Mouse (Mus musculus): ENCODE results near the gene Omp. TPM values are rescaled to one million over a fixed set of nuclear protein-coding genes. Genes with fewer than 3 reads are reported as not detected.

The Omp gene
- total RNA-seq, 2 experiments from 2014 or later, result 0.57 to 0.79 TPM

DNA sequence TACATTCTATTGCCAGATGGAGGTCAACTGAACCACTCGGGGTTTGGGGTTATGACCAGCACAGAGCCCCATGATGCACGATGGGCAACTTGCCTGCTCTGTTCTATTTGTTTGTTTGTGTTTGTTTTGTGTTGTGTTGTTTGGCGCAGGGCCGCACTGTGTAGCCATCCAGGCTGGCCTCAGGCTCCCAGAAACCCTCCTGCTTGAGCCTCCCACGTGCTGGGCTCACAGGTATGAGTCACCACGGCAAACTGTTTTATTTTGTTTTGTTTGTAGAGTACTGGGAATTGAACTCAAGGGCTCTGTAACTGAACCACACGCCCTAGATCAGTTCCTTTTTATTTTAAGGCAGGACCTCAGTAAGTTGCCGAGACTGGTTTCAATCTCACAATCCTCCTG, 1.1 kb upstream of the Omp start:
- DNase-seq (ENCODE audit: low spot score in 2 of 2), result no peak
- intact Hi-C loops (cut with DNase I), result no loop called here

DNA sequence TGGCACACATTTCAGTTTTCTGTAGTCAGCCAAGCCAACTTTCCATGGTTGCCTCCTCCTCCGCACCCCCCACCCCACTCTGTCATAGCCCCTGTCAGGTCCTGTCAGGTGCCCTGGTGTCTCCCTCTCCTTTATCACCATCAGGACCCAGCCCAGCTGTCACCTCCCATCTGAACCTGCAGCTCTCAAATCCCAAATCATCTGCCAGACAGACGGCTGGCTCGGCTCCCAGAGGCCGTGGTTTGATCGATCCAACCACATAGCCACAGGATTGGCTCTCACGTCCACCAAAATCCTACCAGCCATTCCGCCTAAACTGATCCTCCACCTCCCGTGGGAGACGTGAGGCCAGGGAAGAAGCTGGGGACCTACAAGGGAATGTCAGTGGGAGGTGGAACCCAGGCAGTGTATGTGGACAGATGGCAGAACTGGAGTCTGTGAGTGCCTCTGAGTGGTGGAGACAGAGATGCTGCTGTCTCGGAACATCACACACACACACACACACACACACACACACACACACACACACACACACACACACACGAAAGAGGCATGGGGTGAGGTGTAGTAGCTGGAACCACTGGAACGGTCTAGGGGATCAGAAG, 642 bp upstream of the Omp start:
- intact Hi-C loops (cut with DNase I), result no loop called here
- DNase-seq (ENCODE audit: low spot score in 2 of 2), result no peak

DNA sequence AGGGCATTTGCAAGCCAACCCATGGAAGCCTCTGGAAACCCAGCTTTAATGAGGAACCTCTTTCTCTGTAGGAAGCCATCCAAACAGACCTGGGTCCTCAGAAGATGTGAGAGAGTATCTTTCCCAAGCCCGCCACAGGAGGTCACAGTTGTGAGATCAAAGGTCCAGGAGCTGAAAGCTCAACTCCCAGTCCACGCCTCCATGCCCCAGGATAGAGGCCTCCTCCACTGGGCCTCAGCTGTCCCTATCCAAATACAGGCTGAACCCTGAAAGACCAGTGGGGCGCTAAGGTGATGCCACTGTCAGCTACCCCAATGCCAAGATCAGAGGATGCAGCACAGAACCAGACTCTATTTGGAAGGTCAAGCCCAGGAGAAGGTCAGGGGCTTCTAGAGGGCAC, 2.7 kb downstream of the Omp start:
- no peak for DNase-seq (ENCODE audit: low spot score in 2 of 2)
- intact Hi-C loops (cut with DNase I), result no loop called here

DNA sequence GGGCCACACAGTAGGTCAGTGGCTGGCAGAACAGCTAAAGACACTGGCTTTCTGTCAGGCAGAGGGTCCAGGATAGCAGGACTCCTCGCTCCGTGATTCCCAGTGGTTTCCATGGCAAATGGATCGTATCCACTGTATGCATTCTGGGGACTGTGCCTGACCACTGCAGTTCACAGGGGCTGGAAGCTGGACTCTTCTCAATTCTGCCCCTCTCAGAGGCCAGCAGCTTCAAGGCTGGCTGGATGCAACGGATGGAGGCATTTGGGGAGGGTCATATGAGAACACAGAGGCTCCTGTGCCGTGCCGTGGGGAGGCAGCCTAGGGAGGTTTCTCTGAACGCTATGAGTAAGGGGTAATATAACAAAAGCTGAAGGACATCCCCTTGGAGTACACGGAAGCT, 3.1 kb downstream of the Omp start:
- no peak for DNase-seq (ENCODE audit: low spot score in 2 of 2)
- intact Hi-C loops (cut with DNase I), result no loop called here

DNA sequence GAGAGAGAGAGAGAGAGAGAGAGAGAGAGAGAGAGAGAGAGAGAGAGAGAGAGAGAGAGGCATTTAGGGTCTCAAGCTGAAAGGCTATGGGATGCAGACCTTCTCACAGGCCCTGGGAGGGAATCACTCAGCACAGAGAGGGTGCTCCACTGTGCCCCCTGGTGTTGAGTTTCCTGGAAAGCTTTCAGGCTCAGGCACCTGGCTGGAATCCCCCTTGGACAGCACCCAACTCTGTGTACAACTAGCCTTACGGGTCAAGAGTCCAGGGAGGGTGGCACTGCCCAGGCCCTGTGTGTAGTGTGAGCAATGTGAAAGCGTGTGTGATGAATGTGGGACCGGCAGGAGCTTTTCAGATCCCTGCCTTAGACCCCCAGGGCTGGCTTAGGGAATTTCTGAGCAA, 4.1 kb downstream of the Omp start:
- no peak for DNase-seq (ENCODE audit: low spot score in 2 of 2)

DNA sequence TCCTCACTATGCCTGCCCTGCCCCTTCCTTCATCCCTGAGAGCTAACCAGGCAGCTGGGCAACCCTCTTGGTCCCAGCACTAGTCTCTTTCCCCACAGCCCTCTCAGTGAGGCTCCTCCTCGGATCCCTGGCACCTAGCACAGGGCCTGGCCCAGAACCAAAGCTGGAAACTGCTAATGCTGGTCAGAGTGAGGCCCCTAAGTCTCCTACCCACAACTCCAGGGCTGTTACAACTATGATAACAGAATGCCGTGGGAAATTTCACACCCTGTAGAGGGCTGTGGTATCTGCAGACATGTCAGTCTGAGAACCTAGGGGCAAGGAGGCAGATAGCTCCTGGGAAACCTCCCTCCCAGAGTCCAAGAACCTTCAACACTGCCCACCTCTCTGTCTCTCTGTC, 4.7 kb downstream of the Omp start:
- DNase-seq (ENCODE audit: low spot score in 2 of 2), result no peak
- intact Hi-C loops (cut with DNase I), result no loop called here

More for the DNA sequence above, 4.1 kb downstream of the Omp start:
- intact Hi-C loops (cut with DNase I), result no loop called here

DNA sequence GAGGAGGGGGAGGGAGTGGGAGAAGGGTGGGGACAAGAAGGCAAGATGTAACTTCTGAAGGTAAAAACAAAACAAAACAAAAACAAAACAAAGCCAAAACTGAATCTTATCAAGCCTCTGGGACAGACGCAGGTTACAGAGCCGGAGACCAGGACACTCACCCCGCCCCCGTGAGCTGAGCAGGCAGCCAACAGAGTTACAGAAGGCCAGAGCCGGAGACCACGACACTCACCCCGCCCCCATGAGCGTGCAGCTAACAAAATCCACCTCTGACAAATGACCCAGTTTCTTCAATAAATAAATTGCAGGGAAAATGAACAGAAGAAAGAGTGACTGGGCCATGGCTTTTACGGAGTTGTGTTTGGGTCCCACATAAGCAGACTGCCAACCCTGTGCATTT, 6.1 kb downstream of the Omp start:
- no peak for DNase-seq (ENCODE audit: low spot score in 2 of 2)
- intact Hi-C loops (cut with DNase I), result no loop called here

DNA sequence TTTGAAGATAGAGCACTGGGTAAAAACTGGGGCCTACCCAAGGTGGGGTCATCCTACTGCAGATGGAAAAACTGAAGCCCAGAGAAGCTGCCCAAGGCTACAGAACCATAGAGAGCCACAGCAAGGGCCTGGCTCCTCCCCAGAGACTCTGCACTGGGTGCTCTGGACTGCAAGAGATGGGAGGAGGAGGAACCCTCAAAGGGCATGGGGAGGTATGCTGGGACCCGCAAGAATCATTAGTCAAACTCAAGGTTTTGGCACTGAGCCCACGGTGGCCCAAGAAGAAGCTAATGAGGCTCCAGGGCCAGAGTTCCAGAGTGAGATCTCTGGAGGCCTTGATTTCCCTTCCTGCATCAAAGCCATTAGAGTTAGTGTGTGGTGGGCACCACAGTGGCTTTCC, 7.3 kb downstream of the Omp start:
- intact Hi-C loops (cut with DNase I), result no loop called here
- DNase-seq (ENCODE audit: low spot score in 2 of 2), result no peak

DNA sequence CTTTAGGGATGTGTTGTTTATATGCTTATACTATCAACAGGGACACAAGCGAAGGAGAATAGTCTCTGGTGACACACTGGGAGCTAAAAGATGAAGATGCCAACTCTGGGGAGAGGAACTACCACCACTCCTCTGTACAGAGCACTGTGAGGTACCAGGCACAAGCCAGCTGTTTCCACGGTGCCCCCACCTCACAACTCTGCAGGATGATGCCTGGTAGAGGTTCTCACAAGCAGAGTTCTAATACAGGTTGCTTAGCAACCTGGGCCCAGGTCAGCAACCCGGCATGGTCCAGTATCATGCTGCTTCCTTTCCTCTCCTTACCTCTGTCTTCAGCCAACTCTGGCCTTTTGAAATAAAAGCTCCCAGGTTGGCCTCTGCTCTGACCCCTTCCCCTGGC, 7.7 kb downstream of the Omp start:
- no peak for DNase-seq (ENCODE audit: low spot score in 2 of 2)
- intact Hi-C loops (cut with DNase I), result no loop called here

DNA sequence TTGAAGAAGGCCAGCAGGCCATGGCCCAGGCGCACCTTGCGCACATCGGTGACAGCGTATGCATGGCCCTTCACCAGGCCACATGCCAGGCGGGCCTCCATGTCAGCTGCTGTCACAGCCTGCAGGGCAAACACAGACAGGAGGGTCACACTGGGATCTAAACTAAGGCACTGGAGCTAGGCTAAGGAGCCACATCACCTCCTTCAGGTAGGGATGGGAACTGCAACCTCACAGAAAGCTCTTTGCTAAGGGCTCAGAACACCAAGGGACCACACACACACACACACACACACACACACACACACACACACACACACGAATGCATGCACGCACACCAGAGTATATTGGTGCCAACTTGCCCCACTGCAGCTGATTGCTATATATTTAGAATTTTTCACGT, 13.6 kb downstream of the Omp start:
- intact Hi-C loops (cut with DNase I), result no loop called here

DNA sequence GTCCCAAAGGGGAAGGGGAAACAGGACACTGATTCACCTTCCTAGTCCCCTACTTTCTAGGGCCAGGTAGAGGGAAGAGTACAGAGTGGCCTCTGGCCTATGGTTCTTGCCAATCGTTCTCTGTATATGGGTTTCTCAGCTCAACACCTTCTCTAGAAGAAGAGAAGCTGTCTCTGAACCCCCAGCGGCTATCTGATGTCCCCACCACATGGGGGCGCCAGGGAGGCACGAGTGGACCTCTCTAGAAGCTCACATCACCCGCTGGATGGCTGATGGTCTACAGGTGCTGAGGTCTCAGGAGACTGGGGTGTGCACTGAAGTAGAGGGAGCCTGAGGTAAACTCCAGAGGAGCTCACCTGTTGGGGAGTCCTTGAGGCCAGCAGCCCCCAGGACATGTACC, 19.8 kb downstream of the Omp start:
- intact Hi-C loops (cut with DNase I), result no loop called here
- DNase-seq (ENCODE audit: low spot score in 2 of 2), result no peak

More for the DNA sequence above, 13.6 kb downstream of the Omp start:
- DNase-seq (ENCODE audit: low spot score in 2 of 2), result no peak

DNA sequence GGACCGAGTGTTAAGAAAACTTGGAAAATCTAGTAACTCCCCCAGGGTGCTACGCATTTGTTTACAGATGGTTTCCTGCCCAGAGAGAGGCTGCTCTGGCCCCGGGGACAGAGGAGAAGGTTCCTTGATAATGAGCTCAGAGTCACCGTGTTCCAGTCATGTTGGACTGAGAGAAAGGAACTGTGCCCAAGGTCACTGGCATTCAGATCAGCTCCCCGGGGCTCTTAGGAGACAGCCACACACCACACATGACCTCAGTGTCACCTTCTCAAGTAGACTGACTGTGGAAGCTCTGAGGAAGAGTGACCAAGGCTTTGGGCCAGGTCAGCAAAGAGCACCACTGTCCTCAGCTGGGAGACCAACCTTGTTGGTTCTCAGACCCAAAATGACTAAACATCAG, 20.6 kb downstream of the Omp start:
- DNase-seq (ENCODE audit: low spot score in 2 of 2), result no peak

DNA sequence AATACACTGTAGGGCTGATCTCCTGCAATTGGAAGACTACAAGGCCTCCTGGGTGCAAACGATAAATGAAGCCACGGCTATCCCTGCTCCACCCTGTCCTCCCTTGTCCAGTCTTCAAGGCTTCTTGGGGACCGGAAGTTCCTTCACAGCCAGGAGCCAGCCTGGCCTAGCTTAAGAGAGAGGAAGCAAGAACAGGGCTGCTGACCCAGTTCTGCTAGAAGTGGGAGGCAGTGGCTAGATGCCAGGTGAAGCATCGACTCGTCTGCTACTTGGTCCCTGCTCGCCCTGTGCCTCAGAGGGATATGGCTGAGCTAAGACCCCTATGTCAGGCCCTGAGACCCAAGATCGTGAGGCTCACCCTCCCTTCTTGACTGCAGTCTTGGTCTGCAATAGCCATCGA, 23.6 kb downstream of the Omp start:
- intact Hi-C loops (cut with DNase I), result loop anchor here (2.0 kb wide), 1 partner anchor 373 kb away; no protein-coding TSS in a partner anchor
- DNase-seq (ENCODE audit: low spot score in 2 of 2), result no peak

More for the DNA sequence above, 20.6 kb downstream of the Omp start:
- intact Hi-C loops (cut with DNase I), result no loop called here

DNA sequence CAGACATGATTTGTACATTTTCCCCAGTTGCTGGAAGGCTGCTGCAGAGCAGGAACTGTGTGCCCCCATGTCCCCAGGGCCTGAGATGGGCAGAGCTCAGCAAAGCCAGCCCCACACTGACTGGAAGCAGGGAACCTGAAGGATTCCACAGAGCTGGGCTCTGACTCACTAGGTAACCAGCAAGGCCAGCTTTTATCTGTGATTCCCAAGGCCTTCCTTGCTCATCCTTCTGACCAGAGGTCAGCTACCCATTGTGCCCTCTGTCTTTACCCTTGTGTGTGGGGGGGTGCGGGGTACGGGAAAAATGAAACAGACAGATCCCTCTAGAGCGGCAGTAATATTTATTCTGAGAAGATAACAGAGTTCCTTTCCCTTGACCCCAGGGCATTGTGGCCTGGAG, 24.1 kb downstream of the Omp start:
- DNase-seq (ENCODE audit: low spot score in 2 of 2), result no peak
- intact Hi-C loops (cut with DNase I), result loop anchor here (2.0 kb wide), 1 partner anchor 372 kb away; no protein-coding TSS in a partner anchor

DNA sequence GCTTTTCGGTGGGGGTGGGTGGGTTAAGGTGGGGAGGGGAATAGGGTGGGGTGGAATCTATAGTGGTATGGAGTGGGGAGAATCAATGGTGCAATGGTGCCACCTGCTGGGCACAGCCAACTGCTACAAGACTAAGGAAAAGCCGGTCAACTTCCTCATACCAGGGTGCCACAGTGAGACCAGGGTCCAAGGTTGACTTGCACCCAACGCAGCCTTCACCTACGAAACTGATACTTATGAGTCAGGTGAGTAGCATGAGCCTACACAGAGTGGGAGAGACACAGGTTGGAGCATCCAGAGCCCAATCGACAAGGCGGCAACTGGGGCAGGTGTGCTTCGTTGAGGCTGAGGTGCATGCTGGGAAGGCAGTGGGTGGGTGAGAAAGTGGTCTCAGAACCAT, 25.0 kb downstream of the Omp start:
- intact Hi-C loops (cut with DNase I), result loop anchor here (1.0 to 2.0 kb wide), 2 partner anchors 49 to 372 kb away; no protein-coding TSS in a partner anchor
- DNase-seq (ENCODE audit: low spot score in 2 of 2), result peak; percentile 72 to 75

DNA sequence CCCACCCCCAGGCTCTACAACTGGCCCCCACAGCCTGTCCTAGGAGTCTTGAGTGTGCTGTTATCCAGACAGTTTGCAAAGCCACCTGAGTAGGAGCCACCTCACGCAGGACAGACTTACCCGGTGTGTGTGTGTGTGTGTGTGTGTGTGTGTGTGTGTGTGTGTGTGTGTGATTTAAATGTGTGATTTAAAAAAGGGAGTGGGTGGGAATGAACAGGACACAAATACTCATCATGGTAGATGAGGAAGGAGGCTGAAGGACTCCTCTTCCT, 25.4 kb downstream of the Omp start:
- intact Hi-C loops (cut with DNase I), result loop anchor here (1.0 to 2.0 kb wide), 2 partner anchors 49 to 371 kb away; no protein-coding TSS in a partner anchor
- no peak for DNase-seq (ENCODE audit: low spot score in 2 of 2)

DNA sequence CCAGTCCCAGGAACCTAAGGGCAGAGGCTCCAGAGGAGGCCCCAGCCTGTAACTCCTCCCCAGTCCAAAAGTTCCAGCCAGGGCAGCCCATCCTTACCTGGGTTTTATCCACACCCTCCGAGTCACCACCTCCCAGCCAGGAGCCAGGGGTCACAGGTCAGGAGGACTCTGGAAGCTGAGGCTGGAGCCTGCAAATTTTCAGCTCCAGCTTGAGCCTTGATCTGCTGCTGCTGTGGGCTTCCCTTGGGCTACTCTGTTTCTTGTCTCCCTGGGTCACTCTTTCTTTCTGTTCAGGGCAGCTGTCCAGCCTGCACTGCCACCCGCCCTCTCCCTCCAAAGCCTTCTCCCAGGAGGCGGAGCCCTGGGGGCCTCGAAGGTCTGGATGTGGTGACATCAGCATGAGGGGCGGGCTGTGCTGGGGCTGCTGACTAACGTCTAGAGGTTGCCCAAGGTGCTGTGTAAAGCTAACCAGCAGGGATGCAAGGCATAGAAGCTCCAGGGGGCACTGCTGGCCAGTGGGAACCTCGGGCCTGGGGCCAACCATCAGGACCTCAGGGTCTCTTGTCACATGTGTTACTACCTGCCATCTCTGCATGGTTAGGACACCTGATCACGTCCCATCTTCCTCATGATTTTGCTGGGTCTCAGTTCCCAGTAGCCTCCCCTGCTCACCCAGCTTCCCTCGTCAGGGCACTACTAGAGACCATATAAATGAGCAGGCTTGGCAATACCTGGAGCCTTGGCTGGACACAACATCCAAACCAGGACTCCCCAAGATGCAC, 25.9 kb downstream of the Omp start, which contains the start of gene Myo7a:
TSS of gene Myo7a (minus strand) at position 346 of the 782 bp plus-strand sequence.
- intact Hi-C loops (cut with DNase I), result no loop called here
- DNase-seq (ENCODE audit: low spot score in 2 of 2), result no peak

DNA sequence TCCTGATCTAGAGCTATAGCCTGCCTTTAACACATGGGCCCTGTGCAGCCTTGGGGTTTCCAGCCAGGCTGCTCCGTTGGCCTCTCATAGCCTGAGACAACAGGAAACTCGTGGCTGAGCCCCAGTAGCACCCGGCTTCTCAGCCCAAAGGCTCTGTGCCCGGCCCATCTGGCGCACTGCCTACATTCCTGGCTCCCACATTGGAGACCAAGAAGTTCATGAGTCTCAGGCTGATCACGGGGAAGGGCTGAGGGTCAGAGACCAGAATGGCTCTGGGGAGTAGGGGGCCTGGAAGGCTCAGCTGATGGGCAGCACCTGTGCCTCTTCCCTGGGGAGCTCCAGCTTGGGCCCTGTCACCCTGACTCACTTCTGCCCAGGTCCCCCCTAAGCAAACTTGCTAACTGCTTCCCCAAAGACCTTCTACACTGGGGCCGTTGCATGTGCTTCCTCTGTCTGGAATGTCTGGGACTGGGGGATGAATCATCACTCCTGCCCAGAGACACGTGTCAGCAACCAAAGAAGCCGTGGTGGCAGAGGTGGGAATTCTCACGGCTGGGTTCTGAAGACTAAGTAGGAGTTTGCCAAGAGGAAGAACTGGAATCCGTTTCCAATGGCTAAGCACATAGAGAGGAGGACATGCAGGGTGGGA, 28.2 kb downstream of the Omp start:
- intact Hi-C loops (cut with DNase I), result no loop called here
- DNase-seq (ENCODE audit: low spot score in 2 of 2), result no peak

DNA sequence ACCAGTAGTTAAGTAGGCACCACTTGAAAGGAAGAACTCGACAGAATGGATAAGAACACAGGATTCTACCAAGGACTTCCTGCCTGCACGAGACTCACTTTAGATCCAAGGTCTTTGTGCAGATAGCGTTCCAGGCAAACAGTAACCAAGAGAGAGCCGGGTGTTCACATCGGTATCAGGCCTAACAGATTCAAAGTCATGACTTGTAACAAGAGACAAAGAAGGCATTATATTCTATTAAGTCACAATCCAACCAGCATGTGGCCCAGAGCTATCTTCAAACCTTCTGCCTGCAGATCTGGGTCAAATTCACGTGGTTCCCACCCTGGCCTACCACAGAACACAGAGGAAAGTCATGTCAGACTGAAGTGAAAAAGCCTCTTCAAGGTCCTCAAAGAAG, 30.6 kb downstream of the Omp start:
- no peak for DNase-seq (ENCODE audit: low spot score in 2 of 2)
- intact Hi-C loops (cut with DNase I), result no loop called here

DNA sequence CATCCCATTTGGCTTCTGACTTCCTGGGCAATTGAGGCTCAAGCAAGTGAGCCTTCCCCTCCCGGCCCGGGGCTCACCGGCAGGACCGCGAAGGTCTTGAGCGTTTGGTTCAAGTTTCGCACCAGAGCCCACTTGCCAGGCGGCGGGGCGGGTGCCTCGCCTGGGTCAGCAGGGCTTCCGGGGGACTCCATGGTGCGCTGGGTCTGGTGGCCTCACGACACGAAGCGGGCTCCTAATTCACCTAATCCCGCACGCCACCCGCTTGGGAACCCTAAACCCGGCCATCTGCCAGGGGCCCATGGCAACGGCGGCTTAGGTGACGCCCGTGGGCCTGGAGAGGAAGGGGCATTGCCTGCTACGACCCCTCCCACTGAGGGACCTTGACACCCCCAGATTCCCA, 34.1 kb downstream of the Omp start:
- intact Hi-C loops (cut with DNase I), result no loop called here
- no peak for DNase-seq (ENCODE audit: low spot score in 2 of 2)

DNA sequence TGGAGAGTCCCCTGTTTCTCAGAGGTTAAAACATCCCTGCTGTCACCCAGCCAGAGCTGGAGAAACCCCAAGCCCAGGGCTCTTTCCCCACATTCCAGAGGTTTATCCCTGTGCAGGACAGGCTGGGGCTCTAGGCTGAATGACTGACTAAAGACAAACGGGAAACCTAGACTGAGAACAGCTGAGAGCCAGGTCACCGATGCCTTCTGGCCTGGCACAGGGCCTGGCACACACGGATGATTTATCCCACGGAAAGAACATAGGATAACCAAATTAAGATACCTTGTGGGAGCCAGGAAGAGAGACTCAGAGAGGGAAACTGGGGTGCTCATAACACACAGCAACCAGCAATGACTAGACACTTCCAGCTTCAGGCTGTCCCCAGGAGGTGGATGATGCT, 35.5 kb downstream of the Omp start:
- DNase-seq (ENCODE audit: low spot score in 2 of 2), result no peak
- intact Hi-C loops (cut with DNase I), result no loop called here
